Mouse (Mus musculus) fat pad, adult 2 months (tissue): Measurements from ENCODE around the gene Mblac2.

Source experiments
- DNase-seq: peaks from one replicate; pipeline ENCODE4 v3.0.0-alpha.2; 2011; ENCODE audit warnings: low read depth, low spot score; ENCODE audit errors: extremely low read depth

Mblac2 gene

DNA sequence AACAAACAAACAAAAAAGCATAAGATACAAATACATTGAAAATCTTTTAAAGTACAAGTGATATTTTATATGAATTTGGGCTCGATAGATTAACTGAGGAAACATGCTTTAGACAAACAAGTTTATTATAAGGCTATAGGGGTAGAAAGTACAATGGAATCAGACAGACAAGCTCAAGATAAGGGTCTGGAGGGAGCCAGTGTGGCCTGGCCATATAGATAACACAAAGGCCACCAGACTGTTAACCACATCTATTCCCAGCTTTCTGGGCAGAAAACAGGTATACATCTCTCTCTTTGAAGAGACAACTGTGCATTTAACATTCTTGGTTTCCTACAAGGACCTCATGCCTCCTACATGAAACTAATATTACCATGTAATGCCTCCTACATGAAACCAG, 19.2 kb downstream of the Mblac2 start:
- DNase-seq, result no peak

DNA sequence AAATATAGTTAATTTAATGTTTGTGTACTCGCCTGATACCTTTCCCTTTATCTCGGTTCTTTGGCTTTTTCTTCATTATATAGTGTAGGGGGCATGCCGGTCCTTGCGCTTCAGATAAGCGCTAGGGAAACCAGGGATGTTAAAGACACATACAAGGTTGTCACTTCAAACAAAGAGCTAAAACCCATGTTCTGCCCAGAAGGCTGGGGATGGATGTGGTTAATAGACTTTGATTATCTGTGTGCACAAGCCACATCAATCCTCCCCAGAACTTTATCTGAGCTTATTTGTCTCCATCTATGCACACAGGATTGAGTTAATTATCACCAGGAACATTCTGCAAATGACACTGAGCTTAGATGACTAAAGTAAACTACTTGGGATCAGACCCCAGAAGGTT, 25.5 kb downstream of the Mblac2 start:
- DNase-seq, result no peak

DNA sequence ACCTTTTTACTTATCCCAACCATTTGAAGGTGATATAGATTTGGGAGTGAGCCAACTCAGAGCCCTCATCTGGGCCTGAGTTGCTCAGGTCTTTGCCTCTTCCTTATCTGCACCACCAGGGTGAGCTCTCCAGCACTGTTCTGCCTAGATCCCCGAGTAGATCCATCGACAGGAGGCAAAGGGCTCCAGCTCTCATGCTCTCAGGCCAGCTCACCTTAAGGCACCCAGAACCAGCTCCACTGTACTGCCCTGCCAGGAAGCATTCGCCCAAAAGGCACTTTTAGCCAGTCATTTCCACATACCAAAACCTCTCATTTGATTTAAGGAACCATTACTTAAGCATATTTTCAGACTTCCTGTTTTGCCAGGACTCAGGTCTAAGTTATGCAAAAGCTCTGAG, 29.8 kb downstream of the Mblac2 start:
- DNase-seq, result no peak

DNA sequence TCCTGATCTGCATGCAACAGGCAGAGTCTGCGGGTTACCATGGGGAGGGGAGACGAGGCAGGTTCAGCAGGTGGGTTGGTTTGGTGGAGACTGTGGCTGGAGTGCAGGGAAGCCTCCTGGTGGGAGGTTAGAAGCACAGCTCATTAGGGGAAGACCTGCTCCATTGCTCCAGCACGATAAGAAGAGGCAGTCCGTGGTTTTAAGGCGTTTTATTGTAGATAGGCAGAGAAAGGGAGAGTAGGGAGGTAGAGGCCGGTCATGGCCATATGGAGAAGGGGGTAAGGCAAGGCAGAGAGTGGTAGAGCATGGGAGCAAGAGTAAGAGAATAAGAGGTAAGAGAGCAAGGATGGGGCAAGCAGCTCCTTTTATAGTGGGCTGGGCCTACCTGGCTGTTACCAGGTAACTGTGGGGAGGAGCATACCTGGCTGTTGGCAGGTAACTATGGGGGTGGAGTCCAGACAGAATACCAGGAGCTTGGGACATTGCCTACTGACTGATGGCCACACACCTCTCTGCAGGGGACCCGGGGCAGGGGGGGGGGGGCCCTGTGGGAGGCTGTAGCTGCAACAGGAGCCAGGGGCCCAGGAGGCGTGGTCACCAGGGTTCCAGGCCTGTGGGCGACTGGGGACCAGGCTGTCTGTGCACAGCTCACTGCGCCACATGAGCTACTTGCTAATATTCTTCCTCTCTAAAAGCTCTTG, 32.4 kb downstream of the Mblac2 start:
- no peak for DNase-seq

DNA sequence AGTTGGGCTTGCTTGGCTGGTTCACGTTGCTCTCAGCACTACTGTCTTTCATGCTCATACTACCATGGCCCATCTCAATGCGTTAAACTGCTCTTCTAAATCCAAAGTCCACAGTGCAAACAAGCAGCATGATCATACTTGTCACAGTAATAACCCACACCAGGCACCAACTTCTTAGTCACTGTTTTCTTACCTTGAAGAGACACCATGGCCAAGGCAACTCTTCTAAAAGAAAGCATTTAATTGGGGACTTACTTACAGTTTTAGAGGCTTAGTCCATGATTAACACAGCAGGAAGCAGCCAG, 32.9 kb downstream of the Mblac2 start:
- no peak for DNase-seq

DNA sequence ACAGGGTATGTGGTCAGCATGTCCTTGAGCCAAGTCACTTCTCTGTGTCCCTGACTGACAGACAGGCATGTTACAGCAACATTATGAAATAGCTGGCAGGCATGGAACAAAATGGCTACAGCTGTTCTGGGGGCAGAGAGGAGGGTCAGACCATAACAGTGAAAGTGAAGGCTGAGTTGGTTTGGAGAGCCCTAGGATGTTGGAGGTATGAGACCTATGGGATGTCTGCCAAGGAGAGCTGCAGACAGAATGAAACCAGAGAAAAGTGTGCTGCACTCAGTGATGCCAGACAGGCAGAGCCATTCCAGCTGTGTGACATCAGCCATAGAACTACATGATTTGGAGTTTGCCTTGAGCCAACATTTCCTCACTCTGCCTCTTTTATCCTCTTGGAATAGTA, 43.7 kb downstream of the Mblac2 start:
- no peak for DNase-seq

DNA sequence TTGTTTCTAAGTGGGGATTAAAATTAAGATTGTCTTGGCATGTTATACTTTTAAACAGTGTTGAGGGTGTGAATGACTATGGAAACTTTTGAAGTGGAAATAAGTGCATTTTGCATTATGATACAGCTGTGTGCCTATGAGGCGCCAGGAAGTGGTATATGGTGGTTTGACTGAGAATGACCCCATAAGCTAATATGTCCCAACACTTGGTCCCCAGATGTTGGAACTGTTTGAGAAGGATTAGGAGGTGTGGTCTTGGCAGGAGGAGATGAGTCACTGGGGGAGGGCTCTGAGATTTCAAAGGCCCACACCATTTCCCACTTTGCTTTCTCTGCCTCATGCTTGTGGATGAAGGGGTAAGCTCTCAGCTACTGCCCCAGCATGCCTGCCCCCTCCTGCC, 44.2 kb downstream of the Mblac2 start:
- no peak for DNase-seq

DNA sequence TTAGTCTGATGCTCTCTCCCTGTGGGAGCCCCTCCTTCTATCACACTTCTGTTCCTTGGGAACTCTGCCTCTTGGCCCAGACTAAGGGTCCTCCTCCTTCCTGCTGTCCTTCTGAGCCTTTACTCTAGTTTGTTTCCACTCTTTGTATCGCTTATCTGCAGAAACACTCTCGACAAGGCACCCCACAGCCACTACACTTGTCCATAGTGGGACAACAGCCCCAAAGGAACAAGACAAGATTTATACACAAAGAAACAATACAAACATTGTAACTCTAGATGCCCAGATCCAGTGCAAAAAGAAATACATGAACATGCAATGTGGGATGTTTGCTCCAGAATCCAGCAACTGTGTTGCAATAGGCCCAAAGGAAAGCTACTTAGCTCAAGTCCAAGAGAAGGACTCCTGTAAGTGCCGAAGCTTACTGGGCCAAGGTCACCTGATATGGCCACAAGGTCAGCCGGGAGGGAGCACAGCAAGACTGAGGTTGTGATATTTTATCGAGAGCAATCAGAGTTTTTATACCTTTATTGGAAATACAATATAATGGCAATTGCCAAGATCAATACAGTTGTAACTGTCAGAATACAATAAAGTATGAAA, 46.0 kb downstream of the Mblac2 start:
- DNase-seq, result no peak

DNA sequence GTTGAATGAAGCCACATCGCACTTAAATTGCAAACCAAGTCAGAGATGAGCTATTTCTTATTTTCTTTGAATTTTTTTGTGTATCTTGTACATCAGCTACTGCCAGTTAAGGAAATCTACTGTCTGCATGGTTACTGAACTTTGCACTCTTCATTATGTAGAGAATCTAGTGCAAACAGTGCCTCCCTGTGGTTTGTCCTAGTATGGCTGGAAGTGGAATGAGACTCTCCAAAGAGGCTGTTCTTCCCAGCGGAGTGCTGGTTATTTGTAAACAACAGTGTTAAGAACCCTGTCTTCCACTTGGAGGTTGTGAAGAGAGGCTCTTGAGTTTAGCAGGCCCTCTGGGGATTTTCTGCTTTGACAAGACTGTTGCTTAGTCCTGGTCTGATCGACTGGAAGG, 49.2 kb downstream of the Mblac2 start:
- no peak for DNase-seq

DNA sequence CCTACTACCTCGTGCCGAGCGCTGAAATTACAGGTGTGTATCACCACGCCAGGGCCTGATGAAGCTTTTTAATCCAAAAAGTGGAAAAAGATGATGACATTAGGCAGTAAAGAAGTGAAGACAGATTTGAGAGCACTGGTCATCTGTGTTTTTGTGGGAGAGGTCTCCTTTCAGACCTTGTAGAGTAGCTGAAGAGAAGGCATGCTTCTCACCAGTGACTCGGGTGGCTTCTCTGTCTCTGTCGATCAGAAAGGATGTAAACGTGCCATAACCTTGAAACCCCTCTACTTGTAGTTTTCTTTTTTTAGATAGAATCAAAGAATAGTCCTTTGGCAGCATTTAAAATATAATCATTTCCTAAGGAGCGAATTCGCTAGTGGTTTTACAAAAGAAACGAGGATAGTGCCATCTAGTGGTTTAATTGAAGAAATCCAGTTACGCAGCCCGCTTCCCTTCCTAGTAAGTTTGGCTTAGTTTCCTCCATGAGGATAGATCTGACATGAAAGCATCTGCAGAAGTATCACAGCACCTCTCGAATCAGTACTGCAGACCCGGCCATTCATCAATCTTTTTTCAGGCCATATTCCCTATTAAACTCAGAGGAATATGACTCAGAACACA, 50.5 kb downstream of the Mblac2 start:
- no peak for DNase-seq

DNA sequence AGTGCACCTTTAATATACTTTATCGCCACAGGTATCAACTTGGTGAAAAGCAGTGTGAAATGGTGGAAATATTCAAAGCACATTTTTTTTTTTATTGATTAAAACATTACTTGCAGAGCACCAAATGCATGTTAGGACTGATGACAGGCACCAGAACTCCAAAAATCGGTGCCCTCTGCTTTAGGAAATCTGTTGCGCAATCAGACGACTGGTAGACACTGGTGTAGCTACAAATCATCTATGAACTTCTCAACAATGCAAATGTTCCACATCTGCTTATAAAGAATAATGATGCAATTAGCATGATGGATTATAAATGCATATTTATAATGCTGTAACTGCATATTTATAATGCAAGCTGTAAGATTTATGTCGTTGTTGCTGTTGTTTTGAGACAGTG, 53.0 kb downstream of the Mblac2 start:
- DNase-seq, result no peak

DNA sequence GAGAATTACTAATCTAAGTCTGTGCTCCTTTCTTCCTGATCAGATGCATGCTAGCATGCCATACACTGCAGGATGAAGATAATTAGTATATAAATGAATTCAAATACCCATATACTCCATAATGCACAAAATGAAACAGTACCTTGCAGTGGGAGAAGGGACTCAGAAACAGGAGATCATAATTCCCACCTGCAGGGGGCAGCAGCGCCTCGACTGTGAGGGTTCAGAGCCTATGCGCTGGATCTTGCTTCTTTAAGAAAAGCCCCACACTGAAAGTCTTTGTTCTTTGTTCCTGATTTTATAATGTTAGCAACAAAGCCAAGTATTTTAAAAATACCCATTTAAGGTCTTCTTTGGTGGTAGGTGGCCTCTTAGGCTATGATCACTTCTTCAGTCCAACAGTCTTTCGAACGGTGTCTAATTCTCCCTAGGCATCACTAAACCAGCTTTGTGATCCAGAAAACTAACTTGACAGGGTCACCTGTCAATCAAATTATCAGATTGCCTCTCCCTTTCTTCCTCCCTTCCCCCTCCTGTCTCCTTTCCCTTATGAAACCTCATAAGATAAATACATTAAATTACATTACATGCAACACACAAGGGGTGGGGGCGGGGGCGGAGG, 56.0 kb downstream of the Mblac2 start:
- DNase-seq, result no peak

DNA sequence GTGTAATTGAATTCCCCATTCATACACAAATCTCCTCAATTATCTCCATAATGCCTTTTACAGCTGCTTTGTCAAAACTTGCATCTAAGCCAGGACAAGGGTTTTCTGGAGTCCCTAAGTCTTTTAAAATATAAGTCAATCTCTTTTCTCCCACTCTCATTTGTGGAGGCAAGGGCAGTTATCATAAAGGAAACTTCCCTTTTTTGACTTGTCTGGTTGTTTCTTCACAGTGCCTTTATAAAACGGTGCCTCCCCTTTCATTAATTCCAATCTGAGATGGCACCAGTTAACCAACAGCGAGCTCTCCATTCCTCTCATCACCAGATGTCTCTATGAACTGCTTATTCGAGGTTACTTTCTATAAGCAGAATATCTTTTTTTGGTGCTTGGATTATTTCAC, 65.1 kb downstream of the Mblac2 start:
- no peak for DNase-seq

DNA sequence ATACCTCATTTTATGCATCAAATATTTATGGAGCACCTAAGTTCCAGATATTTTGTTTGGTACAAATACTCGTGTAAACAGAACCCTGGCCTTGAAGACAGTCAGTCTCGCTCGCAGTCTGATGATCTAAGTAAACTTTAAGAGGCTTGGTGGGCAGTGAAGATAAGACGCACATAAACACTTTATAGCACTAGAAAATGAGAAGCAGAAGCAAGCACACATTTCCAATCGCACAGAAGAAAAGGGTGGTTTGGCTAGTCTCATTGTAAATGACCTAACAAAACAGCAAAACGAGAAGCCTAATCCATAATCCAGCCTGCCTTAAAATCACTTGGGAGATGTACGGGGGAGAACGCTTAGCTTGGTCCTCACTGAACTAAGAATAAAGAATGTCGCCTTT, 71.3 kb downstream of the Mblac2 start:
- DNase-seq, result no peak

DNA sequence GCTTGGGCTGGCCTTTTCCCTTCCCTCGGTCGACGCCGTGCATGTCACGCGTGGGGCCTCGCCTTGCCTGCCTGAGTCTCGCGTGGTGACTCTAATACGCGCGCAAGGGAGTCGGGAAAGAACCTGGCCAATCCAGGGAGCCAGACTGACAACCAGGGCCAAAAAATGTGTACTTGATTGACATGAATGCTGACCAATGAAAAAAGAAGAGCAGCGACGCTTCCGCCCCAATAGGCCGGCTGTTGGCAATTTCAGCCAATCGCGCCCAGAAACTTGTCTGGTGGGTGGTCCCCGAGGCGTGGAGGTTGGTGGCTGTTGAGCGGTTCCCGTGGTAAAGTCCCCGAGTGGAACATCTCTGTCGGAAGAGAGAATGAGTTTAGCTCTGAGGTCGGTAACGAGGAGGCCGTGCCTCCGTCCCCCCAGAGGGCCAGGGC, 71.8 kb downstream of the Mblac2 start, which contains the start of gene Cetn3:
Gene Cetn3, plus strand, starts transcription at position 107 of the 434 bp plus-strand sequence.
- peak; percentile 80 for DNase-seq

DNA sequence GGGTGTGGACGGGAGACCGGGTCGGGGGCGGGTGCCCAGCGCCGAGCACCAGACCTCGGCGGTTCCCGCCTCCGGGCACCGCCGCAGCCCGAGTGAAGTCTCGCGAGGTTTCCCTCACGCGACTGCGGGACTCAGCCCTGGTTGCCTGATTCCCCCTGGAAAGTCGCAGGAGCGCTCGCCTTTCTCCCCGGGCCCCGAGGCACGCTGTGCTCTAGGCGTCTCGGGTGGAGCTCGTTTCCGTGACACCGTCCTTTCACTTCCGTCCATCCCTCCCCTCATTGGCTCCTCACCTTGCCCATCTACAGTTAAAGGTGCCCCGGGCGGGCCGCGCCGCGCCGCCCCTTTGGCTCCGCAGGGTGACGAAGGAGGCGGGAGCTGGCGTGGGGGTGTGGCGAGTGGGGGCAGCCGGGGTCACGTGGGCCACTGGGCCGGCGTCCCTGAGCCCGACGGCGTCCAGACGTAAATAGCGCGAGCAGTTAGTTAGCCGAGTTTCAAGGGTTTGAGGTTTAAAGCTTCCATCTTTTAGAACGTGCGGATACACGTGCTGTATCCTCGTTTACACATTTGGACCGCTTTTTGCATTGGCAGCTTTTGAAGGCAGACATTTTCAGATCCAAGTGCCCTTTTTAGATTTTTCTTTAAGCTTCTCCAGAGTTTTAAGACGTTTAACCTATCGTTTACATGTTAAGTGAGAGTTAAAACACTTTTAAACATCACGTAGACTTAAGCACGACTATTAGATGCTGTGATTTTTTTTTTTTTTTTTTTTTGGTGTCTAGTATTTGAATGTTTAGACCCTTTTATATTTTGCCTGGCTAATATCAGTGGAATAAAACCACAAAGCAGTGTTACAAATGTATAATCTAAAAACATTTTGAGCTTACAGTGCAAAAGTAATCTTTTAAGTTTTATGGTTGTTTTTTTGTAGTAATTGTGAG, 72.5 kb downstream of the Mblac2 start:
- peak; percentile 56 for DNase-seq

DNA sequence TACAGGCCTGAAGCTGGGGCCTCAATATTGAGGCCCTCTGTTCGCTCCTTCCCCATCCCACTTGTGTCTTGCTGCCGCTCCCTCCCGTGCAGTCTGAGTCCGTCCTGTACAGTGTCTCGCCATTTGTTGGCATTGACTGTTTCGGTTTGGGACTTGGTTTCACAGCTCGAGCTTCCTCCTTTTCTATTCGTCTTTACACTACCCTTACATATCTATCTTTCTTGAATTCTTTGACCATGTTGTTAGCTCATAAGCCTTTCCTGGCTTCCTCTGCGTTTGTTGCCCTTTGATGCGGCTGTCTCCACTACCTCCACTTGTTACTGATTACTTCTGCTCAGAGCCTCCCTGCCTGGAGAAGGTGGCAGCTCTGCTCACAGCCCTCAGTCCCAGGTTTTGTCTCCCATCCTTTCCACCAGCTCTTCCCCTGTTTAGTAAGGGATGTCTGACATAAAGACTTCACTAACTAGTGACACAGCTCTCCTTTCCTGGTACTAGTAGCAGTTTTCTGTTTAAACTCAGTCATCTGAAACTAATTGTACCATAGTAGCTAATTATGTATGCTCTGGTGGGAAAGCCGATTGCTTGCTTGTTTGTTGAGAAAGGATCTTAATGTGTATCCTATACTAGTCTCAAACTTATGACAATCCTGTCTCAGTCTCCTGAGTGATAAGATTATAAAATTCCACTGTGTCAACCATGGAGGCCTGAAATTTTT, 74.8 kb downstream of the Mblac2 start:
- no peak for DNase-seq

DNA sequence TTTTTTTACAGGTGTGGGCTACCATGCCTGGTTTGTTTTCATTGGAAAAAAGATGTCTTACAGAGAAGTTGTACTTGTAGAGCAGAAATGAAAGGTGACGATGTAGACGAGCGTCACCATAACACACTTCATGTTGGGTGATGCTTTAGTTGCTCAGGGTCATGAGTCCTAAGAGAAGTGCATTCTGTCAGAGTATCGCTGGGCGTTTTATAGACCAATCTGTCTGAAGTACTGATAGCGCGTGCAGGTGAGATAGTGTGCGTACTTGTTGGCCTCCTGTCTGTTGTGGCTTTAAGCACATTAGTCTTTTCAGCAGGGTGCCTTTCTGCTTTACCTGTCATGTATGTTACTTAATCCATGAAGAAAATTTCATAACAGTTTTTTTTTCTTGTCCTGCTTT, 79.0 kb downstream of the Mblac2 start:
- DNase-seq, result no peak

DNA sequence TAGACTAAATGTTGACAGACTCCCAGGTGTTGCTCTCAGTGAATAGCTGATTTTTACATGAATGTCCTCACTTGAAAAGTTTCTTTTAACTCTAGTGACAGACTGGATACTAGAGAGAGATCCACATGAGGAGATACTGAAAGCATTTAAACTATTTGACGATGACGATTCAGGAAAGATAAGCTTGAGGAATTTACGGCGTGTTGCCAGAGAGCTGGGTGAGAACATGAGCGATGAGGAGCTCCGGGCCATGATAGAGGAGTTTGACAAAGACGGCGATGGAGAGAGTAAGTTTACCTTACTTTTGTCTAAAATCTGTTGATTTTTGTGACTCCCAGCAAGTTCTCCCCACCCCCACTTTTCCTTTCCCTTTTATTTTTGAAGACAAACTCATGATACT, 80.7 kb downstream of the Mblac2 start:
- no peak for DNase-seq

DNA sequence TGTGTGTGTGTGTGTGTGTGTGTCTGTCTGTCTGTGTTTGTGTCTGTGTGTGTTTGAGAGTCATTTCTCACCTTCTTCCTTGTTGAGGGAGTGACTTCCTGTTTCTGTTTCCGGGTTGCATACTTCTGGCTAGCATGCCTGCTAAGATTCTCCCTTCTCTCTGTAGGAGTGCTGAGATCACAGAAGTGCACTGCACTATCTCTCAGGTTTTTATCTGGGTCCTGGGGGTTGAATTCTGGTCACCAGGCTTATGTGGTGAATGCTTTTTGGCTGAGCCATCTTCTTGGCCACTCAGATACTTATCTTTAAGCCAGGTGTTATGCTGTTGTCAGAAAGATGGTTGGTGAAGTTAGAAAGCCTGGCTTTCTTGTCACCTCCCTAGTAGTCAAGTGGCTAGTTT, 82.7 kb downstream of the Mblac2 start:
- no peak for DNase-seq

DNA sequence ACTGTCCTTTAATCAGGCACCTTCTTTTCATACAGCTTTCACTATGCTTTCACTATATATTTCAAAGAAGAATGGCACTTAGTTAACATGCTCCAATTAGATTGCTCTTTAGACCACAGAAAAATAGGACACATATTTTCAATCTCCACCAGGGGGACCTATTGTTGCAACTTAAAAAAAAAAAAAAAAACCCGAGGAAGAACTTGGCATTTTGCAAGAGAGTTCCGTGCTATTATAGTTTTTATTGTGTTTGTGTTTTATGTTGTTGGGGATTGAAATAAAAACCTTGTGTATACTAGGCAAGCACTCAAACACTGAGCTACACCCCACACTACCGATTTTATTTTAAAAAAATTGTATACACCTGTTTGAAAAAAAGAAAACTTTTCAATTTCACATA, 90.0 kb downstream of the Mblac2 start:
- no peak for DNase-seq
